Mouse (Mus musculus): Measurements from ENCODE around the gene Cfap299.

Cfap299 gene

DNA sequence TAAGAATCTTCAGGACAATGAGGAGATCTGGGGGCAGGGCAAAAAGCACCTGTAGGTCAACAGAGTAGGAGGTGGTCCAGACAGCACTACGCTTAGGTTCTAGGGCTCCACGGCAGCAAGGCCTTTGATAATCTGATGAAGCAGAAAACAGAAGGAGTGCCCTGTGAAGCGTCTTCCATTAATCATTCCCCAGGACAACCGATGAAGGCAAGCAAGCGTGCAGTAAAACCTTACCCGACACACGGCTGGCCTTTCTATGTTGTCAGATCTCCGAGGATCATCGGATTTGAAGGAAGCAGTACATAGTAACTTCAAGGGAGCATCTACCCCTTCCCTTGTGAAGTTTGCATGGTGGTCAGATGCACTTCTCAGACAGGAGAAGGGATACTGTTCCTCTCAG lies 478.8 kb downstream of the Cfap299 start:
- no peak for DNase-seq (ENCODE audit: low read depth, low spot score)

- DNase-seq (ENCODE audit: low read depth, low spot score) = no peak
Observed at GRCm38 (mm10) chr5:98812380-98812779, 483.3 kb downstream of the Cfap299 start.

DNA sequence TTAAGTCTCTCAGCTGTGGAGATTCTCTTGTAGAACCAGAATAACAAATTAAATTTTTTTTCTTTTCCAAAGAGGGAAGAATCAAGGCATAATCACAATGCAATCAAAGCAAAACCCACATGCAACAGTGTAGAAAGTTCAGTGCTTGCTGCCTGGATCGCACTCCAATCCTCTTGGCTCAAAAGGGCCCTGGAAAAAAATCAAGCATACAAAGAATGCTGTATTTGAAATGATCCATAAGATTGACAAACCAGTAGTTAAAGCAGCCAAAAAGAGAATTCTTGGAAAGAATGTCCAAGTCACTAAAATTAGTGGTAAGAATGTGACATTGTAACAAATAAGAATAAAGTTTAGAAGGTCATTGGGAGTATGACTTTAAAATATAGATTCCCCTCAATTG lies 486.2 kb downstream of the Cfap299 start:
- no peak for DNase-seq (ENCODE audit: low read depth, low spot score)

DNA sequence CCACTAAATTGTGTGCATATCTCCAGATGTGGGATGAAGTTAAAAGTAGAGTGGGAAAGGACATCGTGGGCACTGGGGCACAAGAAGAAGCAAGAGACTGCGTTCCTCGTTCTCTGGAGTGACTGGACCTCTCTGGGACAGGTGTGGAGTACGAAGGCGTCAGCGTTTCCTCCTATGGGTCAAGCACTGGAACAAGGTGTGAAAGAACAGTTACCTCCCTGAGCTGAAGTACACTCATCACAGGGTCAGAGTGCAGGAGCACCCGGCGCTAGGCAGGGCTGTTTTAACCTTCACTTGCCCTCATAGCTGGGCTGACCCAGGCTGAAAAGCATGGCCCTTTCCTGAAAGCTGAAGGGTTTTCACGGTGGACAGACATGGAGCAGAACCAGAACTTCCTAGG lies 504.7 kb downstream of the Cfap299 start:
- DNase-seq (ENCODE audit: low read depth, low spot score) = no peak

DNA sequence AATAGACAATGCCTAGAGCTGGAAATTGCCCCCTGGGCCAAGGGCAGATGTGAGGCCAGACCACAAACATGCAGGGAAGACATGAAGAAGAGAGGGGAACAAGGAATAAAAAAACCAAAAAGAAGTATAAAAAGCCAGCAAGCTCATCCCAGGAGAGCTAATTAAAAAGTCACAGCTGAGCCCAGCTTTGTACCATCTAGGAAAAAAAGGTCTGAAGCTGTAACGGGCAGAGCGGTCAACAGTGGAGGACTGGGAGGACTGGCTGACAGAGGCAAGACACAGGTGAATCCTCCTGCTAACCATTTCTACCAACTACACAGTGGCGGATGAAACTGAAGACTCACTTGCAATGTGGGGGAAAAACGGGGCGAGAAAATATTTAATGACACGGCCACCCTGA lies 505.2 kb downstream of the Cfap299 start:
- no peak for DNase-seq (ENCODE audit: low read depth, low spot score)

DNA sequence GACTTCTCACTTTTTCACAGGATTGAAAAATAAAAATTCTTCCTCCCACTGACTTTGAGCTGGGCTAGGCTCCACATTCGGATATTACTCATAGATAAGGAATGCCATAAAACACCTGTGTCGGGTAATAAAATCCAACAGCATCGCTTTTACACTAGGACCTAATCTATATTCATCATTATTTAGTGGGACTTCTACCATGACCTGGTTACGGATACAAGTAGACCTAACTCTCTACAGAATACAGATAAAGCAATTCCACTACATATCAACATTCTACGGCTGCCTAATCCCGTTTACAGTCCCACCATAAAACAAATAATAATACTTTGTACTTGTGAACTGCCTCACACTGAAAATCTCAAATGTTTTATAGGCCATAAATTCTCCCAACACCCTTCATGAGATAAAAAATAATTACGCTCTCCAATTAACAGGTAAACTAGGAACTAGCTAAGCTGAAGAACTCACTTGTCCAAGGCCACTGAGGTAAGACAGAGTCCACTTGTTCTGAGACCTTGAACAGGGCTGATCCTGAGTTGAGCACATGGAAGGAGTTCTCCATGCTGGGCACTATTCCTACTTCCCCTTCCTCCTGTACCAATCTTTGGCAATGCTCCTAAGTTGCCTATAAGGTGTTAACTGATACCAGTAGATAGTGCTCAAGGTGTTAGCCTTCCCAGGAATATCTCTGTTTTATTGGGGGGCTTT lies 513.7 kb downstream of the Cfap299 start:
- DNase-seq (ENCODE audit: low read depth, low spot score) = no peak

DNA sequence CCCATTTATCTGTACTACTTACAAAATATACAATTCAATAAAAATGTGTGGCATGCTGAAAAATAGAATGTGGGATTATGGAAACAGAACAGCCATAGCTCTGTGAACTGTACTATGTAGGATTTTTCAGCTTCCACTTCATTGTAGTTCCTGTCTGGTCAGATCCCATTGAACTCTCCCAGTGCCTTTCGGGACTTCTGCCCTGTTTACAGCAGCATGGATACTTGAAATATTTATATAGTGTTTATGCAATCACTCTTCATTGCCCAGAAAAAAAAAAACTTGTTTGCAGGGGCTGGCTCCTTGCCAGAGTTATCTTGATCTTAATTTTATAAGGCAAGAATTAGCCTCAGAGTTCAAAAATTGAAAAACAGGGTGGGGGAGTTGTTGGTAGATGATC lies 515.6 kb downstream of the Cfap299 start:
- DNase-seq (ENCODE audit: low read depth, low spot score) = no peak

All from ES-CJ7 (cell line).